Mouse (Mus musculus): Measurements from ENCODE around the gene Ttll13.

Gene Ttll13

GRCm38 (mm10) chr7:80268897-80269750 lies 22.9 kb downstream of the Ttll13 start, which contains the start of gene Vps33b:
Vps33b (plus strand) TSS chr7:80269649.
- DNase-seq, result peak; percentile 97

GRCm38 (mm10) chr7:80269751-80270255 lies 23.6 kb downstream of the Ttll13 start:
- no peak for DNase-seq

DNA sequence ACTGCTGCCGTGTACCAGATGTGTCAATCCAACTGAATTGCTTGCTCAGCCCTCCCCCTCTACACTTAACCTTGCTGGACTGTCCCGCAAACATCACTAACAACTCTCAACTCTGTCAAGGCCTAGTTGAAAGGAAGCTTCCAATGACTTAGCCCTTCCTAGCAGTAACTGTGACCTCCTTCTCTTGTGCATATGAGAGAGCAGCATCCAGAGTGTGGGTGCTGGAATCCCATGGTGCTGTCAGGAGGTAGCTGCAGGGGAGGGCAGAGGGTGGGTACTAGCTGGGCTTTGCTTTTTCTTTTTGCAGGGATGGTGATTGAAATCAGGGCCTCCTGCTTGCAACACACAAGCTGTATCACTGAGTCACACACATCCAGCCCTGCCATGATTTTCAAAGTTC lies 27.3 kb downstream of the Ttll13 start:
- no peak for DNase-seq

DNA sequence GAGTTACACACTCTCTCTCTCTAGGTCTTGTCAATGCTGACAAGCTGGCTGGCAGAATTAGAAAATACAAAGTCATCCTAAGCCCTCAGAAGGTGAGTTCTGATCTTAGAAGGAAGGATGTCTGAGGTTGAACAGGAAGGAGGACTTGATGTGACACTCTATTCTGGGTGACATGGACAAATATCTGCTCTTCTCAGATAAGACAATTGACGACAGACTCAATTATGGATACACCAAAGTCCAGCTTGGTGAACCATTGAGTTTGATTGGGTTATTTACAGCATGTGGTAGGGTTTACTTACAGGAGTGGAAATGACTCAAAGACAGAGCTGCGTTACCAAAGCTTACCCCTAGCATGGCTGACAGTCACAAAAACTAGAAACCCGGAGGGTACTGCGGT lies 30.2 kb downstream of the Ttll13 start:
- no peak for DNase-seq

DNA sequence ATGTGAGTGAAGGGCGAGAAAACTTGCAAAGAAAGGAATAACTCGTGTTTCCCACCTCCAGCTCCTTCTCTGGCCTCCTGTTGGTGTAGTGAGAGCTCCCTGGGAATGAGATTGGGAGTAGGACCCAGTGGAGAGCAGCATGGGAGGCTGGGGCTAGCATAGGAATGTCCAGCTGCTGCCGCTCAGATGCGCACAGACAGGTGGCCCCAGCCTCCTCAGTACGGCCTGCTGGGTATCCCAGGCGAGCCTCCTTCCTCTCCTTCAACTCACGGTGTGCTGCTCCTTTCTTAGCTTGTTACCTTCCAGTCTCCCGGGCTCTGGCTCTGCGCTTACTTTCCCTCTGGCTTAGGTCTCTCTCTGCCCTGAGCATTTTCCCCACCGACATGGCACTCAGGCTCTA lies 33.9 kb downstream of the Ttll13 start:
- DNase-seq, result no peak

DNA sequence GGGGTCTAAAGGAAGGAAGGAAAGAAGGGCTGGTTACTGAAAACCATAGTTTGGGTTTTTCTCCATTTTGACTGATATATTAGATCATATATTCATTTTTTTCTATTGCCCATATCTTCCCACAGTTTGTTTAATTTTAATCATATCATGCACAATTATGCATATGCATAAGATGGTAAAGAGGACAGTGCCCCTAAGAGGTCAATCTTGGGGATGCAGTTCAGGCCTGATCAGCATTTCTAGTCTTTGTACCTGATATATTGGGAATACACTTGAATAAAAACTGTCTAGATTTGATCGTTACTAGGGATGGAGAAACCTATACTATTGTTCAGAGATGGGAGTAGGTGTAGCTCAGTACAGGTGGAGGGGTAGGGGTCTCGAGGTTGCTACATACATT lies 34.8 kb downstream of the Ttll13 start:
- no peak for DNase-seq

- DNase-seq, result no peak
These were observed 35.5 kb downstream of the Ttll13 start for GRCm38 (mm10) chr7:80281646-80282045.

DNA sequence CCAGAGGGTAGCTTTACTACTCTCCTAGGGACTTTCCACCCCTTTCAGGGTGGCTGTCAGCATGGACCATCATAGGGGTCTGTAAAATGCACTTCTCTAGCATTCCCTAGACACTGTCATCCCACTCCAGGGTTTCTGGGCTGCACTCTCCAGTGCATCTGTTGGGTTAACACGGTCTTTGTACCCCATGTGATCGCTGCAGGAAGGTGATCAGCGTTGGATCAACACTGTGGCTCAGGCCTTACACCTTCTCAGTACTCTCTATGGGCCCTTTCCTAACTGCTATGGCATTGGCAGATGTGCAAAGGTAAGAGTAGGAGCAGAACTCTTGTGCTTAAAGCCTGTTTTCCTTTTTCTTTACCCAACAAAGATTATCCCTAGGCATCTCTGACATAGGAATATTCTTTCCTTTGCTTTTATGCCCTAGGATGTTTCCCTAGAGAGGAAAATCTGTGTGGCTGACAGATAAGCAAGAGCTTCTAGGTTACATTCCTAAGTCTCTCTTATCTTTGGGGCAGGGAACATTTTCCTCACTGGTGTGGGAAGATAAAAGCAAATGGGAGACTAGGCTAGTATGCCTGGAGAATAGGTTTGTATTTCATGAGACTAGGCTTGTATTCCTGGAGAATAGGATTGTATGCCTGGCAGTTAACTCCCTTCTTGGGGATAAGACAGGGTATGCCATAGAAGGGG lies 37.2 kb downstream of the Ttll13 start:
- no peak for DNase-seq

- no peak for DNase-seq
These were observed 38.2 kb downstream of the Ttll13 start for GRCm38 (mm10) chr7:80284391-80284790.

GRCm38 (mm10) chr7:80285725-80286124 lies 39.5 kb downstream of the Ttll13 start:
- DNase-seq, result no peak

DNA sequence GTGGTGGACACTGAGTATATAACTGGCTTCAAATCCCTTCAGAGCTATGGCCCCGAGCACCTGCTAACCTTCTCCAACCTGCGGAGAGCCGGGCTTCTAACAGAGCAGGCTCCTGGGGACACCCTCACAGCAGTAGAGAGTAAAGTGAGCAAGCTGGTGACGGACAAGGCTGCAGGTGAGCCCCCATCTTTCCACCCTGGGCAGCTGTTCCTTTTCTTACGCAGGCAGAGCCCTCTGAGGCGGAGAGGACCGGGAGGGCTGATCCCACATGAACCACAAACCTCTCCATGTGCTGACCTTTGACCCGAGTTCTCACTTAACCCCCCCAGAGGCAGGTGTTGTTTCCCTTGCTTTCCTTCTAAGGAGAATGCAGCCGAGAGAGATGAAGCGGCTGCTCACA lies 41.6 kb downstream of the Ttll13 start:
- DNase-seq, result no peak

GRCm38 (mm10) chr7:80294062-80294763 lies 48.0 kb downstream of the Ttll13 start, which contains the start of gene Prc1:
Prc1 (plus strand) TSS chr7:80294450.
- peak; percentile 98 for DNase-seq

DNA sequence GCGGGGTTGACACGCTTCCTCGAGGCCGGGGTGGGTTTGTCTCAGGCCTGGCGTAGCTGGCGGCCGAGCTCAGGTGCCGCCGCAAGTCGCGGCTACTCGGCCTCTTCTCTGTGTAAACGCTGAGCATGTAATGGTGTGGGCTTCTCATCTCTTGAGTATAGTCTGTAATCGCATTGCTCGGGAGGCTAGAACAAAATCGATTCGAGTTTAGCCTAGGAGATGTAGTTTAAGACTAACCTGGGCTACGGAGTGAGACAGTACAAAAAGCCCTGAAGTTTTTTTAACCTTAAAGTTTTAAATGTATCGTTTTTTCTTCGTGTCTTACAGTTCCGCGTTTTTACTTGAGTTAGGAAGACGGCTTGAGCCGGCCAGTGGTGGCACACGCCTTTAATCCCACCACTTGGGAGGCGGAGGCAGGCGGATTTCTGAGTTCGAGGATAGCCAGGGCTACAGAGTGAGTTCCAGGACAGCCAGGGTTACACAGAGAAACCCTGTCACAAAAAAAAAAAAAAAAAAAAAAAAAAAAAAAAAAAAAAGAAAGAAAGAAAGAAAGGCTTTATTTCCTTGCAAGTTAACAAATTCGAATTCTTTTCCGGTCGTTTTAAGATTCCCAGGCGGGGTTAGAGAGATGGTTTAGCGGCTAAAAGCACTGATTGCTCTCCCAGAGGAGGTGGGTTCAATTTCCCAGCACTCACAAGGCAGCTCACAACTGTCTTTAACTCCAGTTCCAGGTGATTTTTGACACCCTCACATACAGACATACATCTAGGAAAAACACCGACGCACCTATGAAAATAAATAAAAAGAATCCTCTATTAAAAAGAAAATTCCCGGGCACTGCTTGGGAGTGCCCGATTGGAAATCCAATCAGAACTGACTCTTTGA lies 48.8 kb downstream of the Ttll13 start:
- DNase-seq, result no peak

- no peak for DNase-seq
These were observed 50.3 kb downstream of the Ttll13 start for GRCm38 (mm10) chr7:80296462-80296861.

- DNase-seq, result no peak
These were observed 50.9 kb downstream of the Ttll13 start for GRCm38 (mm10) chr7:80297041-80297440.

GRCm38 (mm10) chr7:80298754-80299153 lies 52.6 kb downstream of the Ttll13 start:
- DNase-seq, result no peak

DNA sequence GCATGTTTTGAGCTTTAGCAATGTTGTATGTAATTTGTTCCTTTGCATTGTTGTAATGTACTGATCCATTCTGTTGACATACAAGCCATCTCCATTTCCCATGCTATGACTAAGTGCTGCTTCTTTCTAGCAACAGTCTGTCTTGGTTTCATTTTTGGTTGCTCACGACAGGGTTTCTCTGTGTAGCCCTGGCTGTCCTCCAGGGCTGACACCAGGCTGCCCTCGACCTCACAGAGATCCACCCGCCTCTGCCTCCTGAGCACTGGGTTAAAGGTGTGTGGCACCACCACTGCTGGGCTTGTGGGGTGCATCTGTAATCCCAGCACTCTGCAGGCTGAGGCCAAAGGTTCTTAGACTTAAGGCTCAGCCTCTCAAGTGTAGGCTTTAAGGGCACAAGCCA lies 53.4 kb downstream of the Ttll13 start:
- DNase-seq, result no peak

DNA sequence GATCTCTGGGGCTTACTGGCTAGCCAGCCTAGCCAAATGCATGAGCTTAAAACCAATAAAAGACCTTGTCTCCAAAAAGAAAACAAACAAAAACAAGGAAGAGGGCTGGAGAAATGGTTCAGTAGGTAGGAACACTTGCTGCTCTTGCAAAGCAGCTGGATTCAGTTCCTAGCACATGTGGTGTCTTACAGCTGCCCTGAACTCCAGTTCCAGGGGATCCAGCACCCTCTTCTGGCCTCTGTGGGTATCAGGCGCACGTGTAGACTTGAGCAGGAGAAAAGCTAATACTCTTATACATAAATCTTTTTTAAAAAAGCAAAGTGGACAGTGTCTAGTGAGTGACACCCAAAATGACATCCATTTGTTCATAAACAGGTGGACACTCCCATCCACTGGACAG lies 55.3 kb downstream of the Ttll13 start:
- DNase-seq, result no peak

DNA sequence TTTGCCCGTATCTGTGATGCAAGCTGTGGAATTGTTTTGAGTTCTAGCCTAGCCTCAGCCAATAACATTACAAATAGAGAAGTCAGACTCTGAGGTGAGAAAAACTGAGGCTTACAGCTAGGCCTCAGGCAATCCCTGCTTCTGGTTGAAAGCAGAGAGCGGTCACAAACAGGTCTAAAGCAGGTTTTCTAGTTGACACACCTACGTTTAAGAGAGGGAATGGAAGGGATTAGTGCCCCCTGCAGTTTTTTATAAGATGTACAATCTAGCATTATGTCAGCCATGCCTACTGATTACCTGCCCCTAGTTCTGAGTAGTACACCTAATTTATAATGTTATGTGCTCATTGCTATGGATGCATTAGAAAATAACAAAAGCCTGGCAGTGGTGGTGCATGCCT lies 61.6 kb downstream of the Ttll13 start:
- no peak for DNase-seq

Data from right cerebral cortex, adult 18-20 months (tissue).